Mouse (Mus musculus) forebrain, postnatal 0 days (tissue): ENCODE data around the gene Klhdc7b. TPM values are rescaled to one million over a fixed set of nuclear protein-coding genes. Genes with fewer than 3 reads are reported as not detected.

ENCODE experiments used
- ATAC-seq: fragments of 200-750 bp; cut with Nextera tagmentation; 2 replicates; pipeline ENCODE4 v1.8.0; 2017; ENCODE audit warnings: mild to moderate bottlenecking, moderate library complexity
- DNase-seq: peaks from one replicate; pipeline ENCODE4 v3.0.0-alpha.2; 2015
- H3K27ac ChIP-seq: fragments of 300-500 bp; sonication (generic); 2 replicates; pipeline ENCODE4 v1.5.1; 2014; ENCODE audit warnings: low read depth, mild to moderate bottlenecking, antibody characterized with exemption, low read length, moderate library complexity, mixed read lengths
- H3K27me3 ChIP-seq: fragments of 300-500 bp; sonication (generic); 2 replicates; pipeline ENCODE4 v1.6.1; 2014; ENCODE audit warnings: mild to moderate bottlenecking, low read length, mixed read lengths; ENCODE audit not compliant: insufficient read depth
- H3K36me3 ChIP-seq: fragments of 300-500 bp; sonication (generic); 2 replicates; pipeline ENCODE4 v1.6.1; 2014; ENCODE audit warnings: mild to moderate bottlenecking, moderate library complexity; ENCODE audit not compliant: insufficient read depth
- H3K4me1 ChIP-seq: fragments of 300-500 bp; sonication (generic); 2 replicates; pipeline ENCODE4 v1.6.1; 2014; ENCODE audit warnings: antibody characterized with exemption; ENCODE audit not compliant: insufficient read depth
- H3K4me2 ChIP-seq: fragments of 300-500 bp; sonication (generic); 2 replicates; pipeline ENCODE4 v1.6.1; 2014; ENCODE audit warnings: low read depth, mild to moderate bottlenecking, moderate library complexity
- H3K4me3 ChIP-seq: fragments of 300-500 bp; sonication (generic); 2 replicates; pipeline ENCODE4 v1.5.1; 2014; ENCODE audit warnings: low read depth, low read length, mixed read lengths
- H3K9ac ChIP-seq: fragments of 300-500 bp; sonication (generic); 2 replicates; pipeline ENCODE4 v1.6.1; 2014; ENCODE audit warnings: mild to moderate bottlenecking
- H3K9me3 ChIP-seq: fragments of 300-500 bp; sonication (generic); 2 replicates; pipeline ENCODE4 v1.6.1; 2016; ENCODE audit warnings: low read length
- CTCF ChIP-seq: sonication (generic); IDR thresholded peaks from 2 replicates; pipeline ENCODE4 v1.5.1; 2016; ENCODE audit warnings: antibody characterized with exemption, control low read depth, low read depth
- WGBS: fragments of 180-500 bp; shearing (Covaris S2); extraction: QIAGEN DNeasy Blood & Tissue Kit; methylation state at CpG from one replicate; pipeline ENCODE4 v1.1.7; 2014; 5-methylcytosine and 5-hydroxymethylcytosine counted together
- polyA plus RNA-seq: library from polyadenylated mRNA; unstranded; fragments of >200 nt; fragmentation: Nextera tagmentation; extraction: Ambion mirVana; gene quantifications from 2 replicates; pipeline ENCODE4 v1.2.1, GENCODE M21; 2015
- total RNA-seq: library from RNA; depleted of rRNA; stranded (reverse); fragments of >200 nt; gene quantifications from 2 replicates; pipeline ENCODE4 v1.2.3, GENCODE M21; 2014; rRNA removed

Klhdc7b gene
- 0.10 and 0.23 TPM in 2 replicates for total RNA-seq
- polyA plus RNA-seq = 0.11 TPM in 1 of 2 replicates, not detected in the other

DNA sequence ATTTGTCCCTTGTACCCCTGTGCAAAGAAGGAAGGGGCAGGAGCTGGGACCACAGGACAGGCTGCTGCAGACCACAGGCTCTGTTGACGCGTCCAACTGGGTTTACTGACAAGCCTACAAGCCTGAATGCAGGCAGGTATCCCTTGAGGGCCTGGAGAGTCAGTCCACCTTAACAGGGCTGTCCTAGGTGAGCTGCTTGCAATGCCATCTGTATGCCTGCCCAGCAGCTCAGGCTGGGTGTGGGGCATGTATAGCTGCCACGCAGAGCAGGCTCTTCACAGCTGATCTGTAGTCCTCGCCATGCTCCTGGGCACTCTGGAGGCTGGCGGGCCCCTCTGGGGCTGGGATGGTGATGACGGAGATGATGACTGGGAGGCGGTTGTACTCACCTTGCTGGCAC, at the start of gene Klhdc7b:
Gene Klhdc7b (plus strand): TSS at position 301 of the 400 bp plus-strand sequence.
- ATAC-seq = no peak
- Histone ChIP-seq H3K27me3 (0 out of 2 replicates have a peak, but pooled peaks cover 3% of the 10 kb centered on the region), H3K4me1 (no peaks in the 10 kb centered on the region), H3K4me2 (no peak within 1 kb of the TSS), H3K27ac (no peak within 1 kb of the TSS), H3K9ac (no peak within 1 kb of the TSS), H3K4me3 (no peak within 1 kb of the TSS), H3K36me3 (no peaks in the 10 kb centered on the region), H3K9me3 (no peaks in the 10 kb centered on the region)
- TF ChIP-seq CTCF = no peak
- 91% methylated on average over 7 of the region's 7 CpGs for WGBS
- DNase-seq = no peak

- DNase-seq = no peak
- no peak overlapping the region for H3K4me2 ChIP-seq
Measured at GRCm38 (mm10) chr15:89336422-89336821, 48.3 kb upstream of the Klhdc7b start.

GRCm38 (mm10) chr15:89339696-89340095, 45.0 kb upstream of the Klhdc7b start:
- Histone ChIP-seq H3K9me3 (no peaks in the 10 kb centered on the region), H3K27me3 (no peaks in the 10 kb centered on the region), H3K36me3 (no peaks in the 10 kb centered on the region), H3K4me3 (no peak overlapping the region), H3K4me1 (no peaks in the 10 kb centered on the region), H3K4me2 (no peak overlapping the region), H3K9ac (no peak overlapping the region), H3K27ac (no peak overlapping the region)
- no peak for TF ChIP-seq CTCF
- no peak for DNase-seq
- no peak for ATAC-seq
- 93% methylated on average over 2 of the region's 2 CpGs for WGBS

More at GRCm38 (mm10) chr15:89336422-89336821, 48.3 kb upstream of the Klhdc7b start:
- H3K9me3 ChIP-seq = no peaks in the 10 kb centered on the region
- no peak overlapping the region for H3K4me3 ChIP-seq
- H3K27ac ChIP-seq = no peak overlapping the region
- TF ChIP-seq CTCF = no peak
- H3K9ac ChIP-seq = no peak overlapping the region
- ATAC-seq = no peak
- WGBS = 85% methylated on average over 14 of the region's 14 CpGs
- H3K27me3 ChIP-seq = no peaks in the 10 kb centered on the region
- no peaks in the 10 kb centered on the region for H3K36me3 ChIP-seq
- no peaks in the 10 kb centered on the region for H3K4me1 ChIP-seq

- Histone ChIP-seq H3K27ac (no peak overlapping the region), H3K9me3 (no peaks in the 10 kb centered on the region), H3K4me1 (no peaks in the 10 kb centered on the region), H3K4me2 (no peak overlapping the region), H3K36me3 (no peaks in the 10 kb centered on the region), H3K9ac (no peak overlapping the region), H3K4me3 (no peak overlapping the region), H3K27me3 (no peaks in the 10 kb centered on the region)
- TF ChIP-seq CTCF = no peak
- WGBS = 89% methylated on average over 3 of the region's 3 CpGs
- ATAC-seq = no peak
- no peak for DNase-seq
Measured at GRCm38 (mm10) chr15:89340136-89340535, 44.6 kb upstream of the Klhdc7b start.

GRCm38 (mm10) chr15:89341678-89342077, 43.0 kb upstream of the Klhdc7b start:
- TF ChIP-seq CTCF = no peak
- no peak overlapping the region for H3K4me2 ChIP-seq
- H3K9me3 ChIP-seq = no peaks in the 10 kb centered on the region
- no peak overlapping the region for H3K9ac ChIP-seq
- H3K4me3 ChIP-seq = no peak overlapping the region
- H3K27ac ChIP-seq = no peak overlapping the region
- no peaks in the 10 kb centered on the region for H3K36me3 ChIP-seq
- no peak for DNase-seq
- no peaks in the 10 kb centered on the region for H3K4me1 ChIP-seq
- H3K27me3 ChIP-seq = no peaks in the 10 kb centered on the region
- ATAC-seq = no peak
- WGBS = 32% methylated on average over 1 of the region's 1 CpGs

DNA sequence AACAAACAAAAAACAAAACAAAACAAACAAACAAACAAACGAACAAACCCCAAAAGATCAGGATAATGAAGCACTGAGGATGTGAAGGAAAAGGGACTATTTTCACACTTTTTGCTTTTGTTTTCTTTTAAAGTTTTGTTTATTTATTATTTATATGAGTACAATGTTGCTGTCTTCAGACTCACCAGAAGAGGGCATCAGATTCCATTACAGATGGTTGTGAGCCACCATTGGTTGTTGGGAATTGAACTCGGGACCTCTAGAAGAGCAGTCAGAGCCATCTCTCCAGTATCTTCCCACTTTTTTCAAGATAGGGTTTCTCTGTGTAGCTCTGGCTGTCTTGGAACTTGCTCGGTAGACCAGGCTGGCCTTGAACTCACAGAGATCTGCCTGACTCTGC, 41.4 kb upstream of the Klhdc7b start:
- H3K4me1 ChIP-seq = no peaks in the 10 kb centered on the region
- ATAC-seq (no peak), DNase-seq (no peak)
- H3K4me3 ChIP-seq = no peak overlapping the region
- no peak overlapping the region for H3K9ac ChIP-seq
- no peak overlapping the region for H3K4me2 ChIP-seq
- H3K36me3 ChIP-seq = no peaks in the 10 kb centered on the region
- no peak overlapping the region for H3K27ac ChIP-seq
- WGBS = 78% methylated on average over 3 of the region's 3 CpGs
- no peaks in the 10 kb centered on the region for H3K9me3 ChIP-seq
- no peaks in the 10 kb centered on the region for H3K27me3 ChIP-seq
- no peak for TF ChIP-seq CTCF

- Histone ChIP-seq H3K4me1 (peaks cover 7% of the 10 kb centered on the region; the same call in 1 of the 2 replicates), H3K4me2 (no peak overlapping the region), H3K9ac (no peak overlapping the region), H3K9me3 (no peaks in the 10 kb centered on the region), H3K4me3 (no peak overlapping the region), H3K27ac (no peak overlapping the region), H3K36me3 (peaks cover 31% of the 10 kb centered on the region), H3K27me3 (no peaks in the 10 kb centered on the region)
- WGBS = 83% methylated on average over 5 of the region's 5 CpGs
- DNase-seq (no peak), ATAC-seq (no peak)
- no peak for TF ChIP-seq CTCF
Measured at GRCm38 (mm10) chr15:89350447-89350846, 34.3 kb upstream of the Klhdc7b start.
